Mouse (Mus musculus) T-cell, adult 2 months (primary cell): ENCODE measurements around the gene Acbd6.
A peak's percentile ranks its signal among the peaks of the same experiment; 100 is the strongest.

Source experiments
- DNase-seq: peaks from one replicate; pipeline ENCODE4 v3.0.0; 2022; ENCODE audit warnings: low spot score

Acbd6 gene

GRCm38 (mm10) chr1:155650121-155650846, 92.4 kb downstream of the Acbd6 start:
- DNase-seq: no peak

GRCm38 (mm10) chr1:155654961-155655360, 97.0 kb downstream of the Acbd6 start:
- no peak for DNase-seq

- DNase-seq: no peak
These were observed 98.4 kb downstream of the Acbd6 start for GRCm38 (mm10) chr1:155656321-155656720.

GRCm38 (mm10) chr1:155663994-155664393, 106.1 kb downstream of the Acbd6 start:
- no peak for DNase-seq

- DNase-seq: no peak
These were observed 117.7 kb downstream of the Acbd6 start for GRCm38 (mm10) chr1:155675570-155675969.

GRCm38 (mm10) chr1:155681116-155681799, 123.3 kb downstream of the Acbd6 start:
- no peak for DNase-seq

- DNase-seq: no peak
These were observed 128.9 kb downstream of the Acbd6 start for GRCm38 (mm10) chr1:155686816-155687215.

GRCm38 (mm10) chr1:155689141-155689540, 131.2 kb downstream of the Acbd6 start:
- DNase-seq: no peak

GRCm38 (mm10) chr1:155689558-155689957, 131.6 kb downstream of the Acbd6 start:
- no peak for DNase-seq

- DNase-seq: no peak
These were observed 134.3 kb downstream of the Acbd6 start for GRCm38 (mm10) chr1:155692230-155692629.

GRCm38 (mm10) chr1:155693026-155693425, 135.1 kb downstream of the Acbd6 start:
- DNase-seq: no peak

- no peak for DNase-seq
These were observed 135.5 kb downstream of the Acbd6 start for GRCm38 (mm10) chr1:155693443-155693842.

GRCm38 (mm10) chr1:155698373-155699159, 140.6 kb downstream of the Acbd6 start:
- DNase-seq: no peak

GRCm38 (mm10) chr1:155700886-155701285, 143.0 kb downstream of the Acbd6 start:
- no peak for DNase-seq

- no peak for DNase-seq
These were observed 145.3 kb downstream of the Acbd6 start for GRCm38 (mm10) chr1:155703191-155703680.

GRCm38 (mm10) chr1:155704182-155704581, 146.3 kb downstream of the Acbd6 start:
- no peak for DNase-seq

GRCm38 (mm10) chr1:155713306-155713705, 155.4 kb downstream of the Acbd6 start:
- no peak for DNase-seq

GRCm38 (mm10) chr1:155715366-155715765, 157.4 kb downstream of the Acbd6 start:
- DNase-seq: no peak

GRCm38 (mm10) chr1:155717301-155717700, 159.4 kb downstream of the Acbd6 start:
- no peak for DNase-seq

GRCm38 (mm10) chr1:155718851-155719250, 160.9 kb downstream of the Acbd6 start:
- no peak for DNase-seq

GRCm38 (mm10) chr1:155720006-155720405, 162.1 kb downstream of the Acbd6 start:
- no peak for DNase-seq

- DNase-seq: no peak
These were observed 163.5 kb downstream of the Acbd6 start for GRCm38 (mm10) chr1:155721443-155721842.

- peak; percentile 21 for DNase-seq
These were observed 164.3 kb downstream of the Acbd6 start for GRCm38 (mm10) chr1:155722185-155722584.
